Mouse (Mus musculus) monocyte, adult 2 months (primary cell): Measurements from ENCODE around the gene Haus2.
"Not testable (repeated sequence)": the region's sequence is repeated elsewhere in the genome, so short reads cannot be mapped to it uniquely, and the experiment has no call there.

Source experiments
- DNase-seq, 2 experiments: peaks; one replicate each; pipeline ENCODE4 v3.0.0; 2022; ENCODE audit warnings: low spot score in 2 of 2, low read depth in 1 of 2

Haus2 gene

GRCm38 (mm10) chr2:120608830-120609723, at the start of gene Haus2, which contains the start of gene Lrrc57:
Gene Haus2, plus strand, starts transcription at chr2:120609383.
Gene Lrrc57, minus strand, starts transcription at chr2:120609520.
- DNase-seq = peak; percentile 71 to 88

GRCm38 (mm10) chr2:120561524-120561923, 47.7 kb upstream of the Haus2 start:
- no peak for DNase-seq

DNA sequence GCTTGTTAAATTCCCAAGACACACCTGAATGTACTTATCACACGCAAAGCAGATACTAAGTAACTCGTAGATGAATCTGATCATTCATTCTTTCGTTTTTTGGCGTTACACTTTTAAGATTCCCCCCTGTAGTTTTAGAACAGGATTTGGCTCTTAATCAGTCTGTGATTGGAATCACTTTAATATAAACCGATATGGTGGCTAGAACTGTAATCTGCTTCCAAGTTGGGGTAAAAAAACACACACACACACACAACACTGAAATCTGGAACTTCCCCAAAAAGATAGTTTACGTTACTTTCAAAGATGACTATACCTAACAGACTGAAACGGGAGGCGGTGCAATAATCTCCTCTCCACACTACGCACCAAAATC, 46.3 kb upstream of the Haus2 start:
- no peak for DNase-seq

- peak; percentile 59 to 73 for DNase-seq
These were observed 45.8 kb upstream of the Haus2 start, which contains the start of gene Zfp106 for GRCm38 (mm10) chr2:120563235-120563990. Gene Zfp106, minus strand, starts transcription at chr2:120563843.

- DNase-seq = not testable (repeated sequence)
These were observed 44.5 kb upstream of the Haus2 start for GRCm38 (mm10) chr2:120564548-120565188.

DNA sequence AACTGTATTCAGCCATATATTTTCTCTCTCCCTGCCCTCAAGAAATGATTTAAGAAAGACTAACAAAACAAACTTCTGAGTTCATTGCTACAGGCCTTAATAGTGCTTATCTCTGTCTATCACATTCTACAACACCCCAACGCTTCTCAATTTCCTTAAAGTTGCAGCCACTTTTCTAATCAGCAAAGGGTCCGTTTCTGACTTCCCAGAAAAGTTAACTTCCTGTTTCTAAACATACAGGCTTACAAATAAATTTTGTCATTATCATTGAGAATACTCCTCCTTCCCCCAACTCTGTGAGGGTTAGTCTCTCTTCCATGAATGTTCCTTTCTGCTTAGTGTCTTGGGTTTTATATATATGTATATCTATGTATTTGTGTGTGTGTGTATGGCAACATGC, 43.8 kb upstream of the Haus2 start:
- DNase-seq = no peak

- peak; percentile 83 to 84 for DNase-seq
These were observed 42.0 kb upstream of the Haus2 start, which contains the start of gene Snap23 for GRCm38 (mm10) chr2:120566886-120567797. Gene Snap23, plus strand, starts transcription at chr2:120567671.

- DNase-seq = no peak
These were observed 41.3 kb upstream of the Haus2 start for GRCm38 (mm10) chr2:120567798-120568320.

DNA sequence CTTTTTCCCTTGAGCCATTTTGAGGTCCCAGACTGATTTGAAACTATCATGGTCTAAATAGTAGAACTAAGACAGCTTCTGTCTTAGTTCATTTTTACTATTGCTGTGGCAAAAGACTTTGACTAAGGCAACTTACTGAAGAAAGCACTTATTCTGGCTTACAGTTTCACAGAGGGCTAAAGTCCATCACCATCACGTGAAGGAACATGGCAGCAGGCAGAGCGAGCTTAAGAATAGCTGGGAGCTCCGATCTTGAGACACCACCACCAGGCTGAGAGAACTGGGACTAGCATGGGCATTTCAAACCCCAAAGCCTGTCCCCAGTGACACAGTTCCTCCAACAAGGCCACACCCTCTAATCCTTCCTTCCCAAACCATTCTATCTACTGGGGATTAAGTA, 38.1 kb upstream of the Haus2 start:
- DNase-seq = no peak

GRCm38 (mm10) chr2:120572161-120572560, 37.0 kb upstream of the Haus2 start:
- DNase-seq = not testable (repeated sequence)

DNA sequence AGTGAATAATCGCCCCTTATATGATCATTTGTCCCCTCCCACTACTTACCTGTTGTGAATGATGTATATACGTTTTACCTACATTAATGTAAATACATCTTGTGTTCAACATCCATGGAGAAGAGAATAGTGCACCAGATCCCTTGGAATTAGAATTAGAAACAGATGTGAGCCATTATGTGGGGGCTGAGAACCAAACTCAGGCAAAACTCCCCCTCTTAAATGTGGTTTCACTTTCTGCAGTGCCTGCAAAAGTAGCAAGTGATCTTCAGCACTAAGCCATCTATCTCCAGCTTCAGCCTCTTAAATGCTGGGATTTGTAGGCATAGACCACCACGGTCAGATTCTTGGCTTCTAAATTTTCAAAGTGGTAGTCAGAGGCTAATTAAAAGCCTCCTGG, 34.1 kb upstream of the Haus2 start:
- no peak for DNase-seq

DNA sequence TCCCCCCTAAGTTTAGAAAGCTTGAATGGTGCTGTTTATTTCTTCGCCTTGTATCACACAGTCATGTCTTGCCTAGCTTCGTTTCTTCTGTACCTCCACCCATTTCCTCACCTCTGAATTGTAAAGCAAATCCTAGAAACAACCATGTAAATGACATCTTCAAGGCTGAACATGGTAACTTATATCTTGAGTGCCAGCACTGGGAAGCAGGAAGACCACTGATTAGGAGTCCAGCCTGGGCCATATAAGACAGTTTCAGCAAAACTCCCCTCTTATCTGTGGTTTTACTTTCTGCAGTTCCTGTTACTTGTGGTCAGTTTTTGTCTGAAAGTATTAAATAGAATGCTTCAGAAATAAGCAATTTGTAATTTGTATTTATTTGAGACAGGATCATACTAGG, 33.2 kb upstream of the Haus2 start:
- DNase-seq = no peak

- no peak for DNase-seq
These were observed 31.4 kb upstream of the Haus2 start for GRCm38 (mm10) chr2:120577799-120578198.

DNA sequence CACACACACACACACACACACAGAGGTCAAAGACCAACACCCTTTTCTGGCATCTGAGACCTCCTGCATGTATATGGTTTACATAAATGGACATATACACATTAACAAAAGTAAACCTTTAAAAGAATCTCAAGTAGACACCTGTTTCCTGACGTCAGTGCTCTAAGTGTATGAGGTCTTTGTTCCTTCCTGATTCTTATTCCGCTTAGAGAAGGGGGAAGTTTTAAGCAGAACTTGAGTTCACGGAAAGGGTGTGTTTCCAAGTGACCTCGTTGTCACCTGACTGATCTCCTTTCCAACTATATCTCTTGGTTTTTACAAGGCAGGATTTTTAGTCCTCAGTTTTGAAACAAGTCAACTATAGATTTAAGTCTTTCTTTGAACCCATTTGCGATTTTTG, 30.9 kb upstream of the Haus2 start:
- no peak for DNase-seq

DNA sequence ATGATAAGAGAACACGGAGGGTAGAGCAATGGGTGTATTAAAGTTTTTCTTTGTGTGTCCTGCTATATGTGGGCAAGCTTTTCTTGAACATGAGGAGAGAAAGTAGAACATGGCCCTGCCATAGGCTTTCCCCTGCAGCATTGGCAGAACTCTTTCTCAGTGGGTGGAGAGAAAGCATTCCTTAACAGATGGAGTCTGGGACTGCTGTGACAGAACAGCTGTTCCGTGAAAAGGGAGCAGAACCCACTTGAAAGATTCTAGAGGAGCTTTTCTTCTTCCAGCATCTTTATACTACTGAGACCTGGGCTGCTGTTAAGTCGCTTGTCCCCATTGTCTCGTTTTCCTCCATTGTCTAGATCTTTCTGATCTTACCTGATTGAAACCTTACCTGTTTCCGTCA, 19.4 kb upstream of the Haus2 start:
- DNase-seq = no peak

DNA sequence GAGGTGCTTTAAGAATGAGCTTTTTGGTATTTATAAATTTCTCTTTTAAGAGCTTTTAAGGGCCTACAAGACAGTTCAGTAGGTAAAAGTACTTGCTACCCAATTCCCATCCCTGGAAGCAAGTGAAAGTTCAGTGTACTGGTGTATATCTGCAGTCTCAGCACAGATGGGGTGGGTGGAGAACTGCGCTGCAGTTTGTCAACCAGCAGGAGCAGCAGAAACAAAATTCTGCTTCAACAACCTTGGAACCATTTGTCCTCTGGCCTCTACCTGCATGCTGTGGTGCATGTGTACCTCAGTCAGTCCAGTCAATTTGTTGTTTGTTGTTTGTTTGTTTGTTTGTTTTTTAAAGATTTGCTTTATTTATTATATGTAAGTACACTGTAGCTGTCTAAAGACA, 17.0 kb upstream of the Haus2 start:
- DNase-seq = no peak

- DNase-seq = no peak
These were observed 11.4 kb upstream of the Haus2 start for GRCm38 (mm10) chr2:120597734-120598133.

GRCm38 (mm10) chr2:120599506-120599905, 9.7 kb upstream of the Haus2 start:
- DNase-seq = no peak

DNA sequence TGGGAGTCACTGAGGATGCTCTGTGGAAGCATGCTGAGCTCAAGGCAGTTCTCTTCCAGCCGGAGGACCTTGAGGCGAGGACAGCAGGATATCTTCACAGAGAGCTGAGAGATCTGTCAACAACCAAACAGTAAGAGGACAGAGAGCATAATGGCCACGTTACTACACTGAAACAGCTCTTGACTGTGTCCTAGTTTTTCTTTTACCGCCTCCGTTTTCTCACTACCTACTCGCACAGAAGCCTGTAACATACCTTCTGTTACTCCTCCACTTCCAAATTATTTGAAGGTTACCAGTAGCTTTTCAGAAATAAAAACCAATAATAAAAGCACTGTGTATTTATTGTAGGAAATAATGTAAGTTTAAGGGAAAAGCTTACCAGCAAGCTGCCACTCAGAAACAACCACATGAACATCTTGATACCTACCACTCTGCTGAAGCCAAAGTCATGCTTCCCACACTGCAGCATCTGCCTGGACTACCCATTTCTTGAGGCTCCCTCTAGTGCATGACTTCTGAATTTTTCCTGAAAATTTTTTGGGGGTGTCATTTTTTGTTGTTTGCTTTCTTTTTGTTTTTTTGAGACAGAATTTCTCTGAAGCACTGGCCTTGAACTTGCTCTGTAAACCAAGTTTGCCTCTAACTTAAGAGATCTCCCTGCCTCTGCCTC, 3.0 kb upstream of the Haus2 start:
- no peak for DNase-seq
